Mouse (Mus musculus) c-Kit-negative CD71-positive TER-119-positive erythroid progenitor cells, embryonic 14.5 days (primary cell): ENCODE results near the gene Pbx4.

Source experiments
- DNase-seq: peaks from one replicate; pipeline ENCODE4 v3.0.0-alpha.2; 2013; ENCODE audit warnings: low read depth, low spot score

Pbx4 gene

GRCm38 (mm10) chr8:69832298-69832853, at the start of gene Pbx4:
Pbx4 (plus strand) TSS chr8:69832491.
- DNase-seq: peak; percentile 54

- no peak for DNase-seq
Measured at GRCm38 (mm10) chr8:69789105-69789504, 43.2 kb upstream of the Pbx4 start.

- DNase-seq: no peak
Measured at GRCm38 (mm10) chr8:69789731-69790130, 42.6 kb upstream of the Pbx4 start.

- DNase-seq: no peak
Measured at GRCm38 (mm10) chr8:69790364-69790763, 41.9 kb upstream of the Pbx4 start.

GRCm38 (mm10) chr8:69790773-69791367, 41.4 kb upstream of the Pbx4 start, which contains the start of the genes Atp13a1 and Zfp866:
Atp13a1 (plus strand) TSS chr8:69791163.
Zfp866 (minus strand) TSS chr8:69791178.
- peak; percentile 83 for DNase-seq

GRCm38 (mm10) chr8:69791415-69792068, 40.7 kb upstream of the Pbx4 start:
- DNase-seq: no peak

- DNase-seq: no peak
Measured at GRCm38 (mm10) chr8:69793666-69794065, 38.6 kb upstream of the Pbx4 start.

GRCm38 (mm10) chr8:69794096-69794495, 38.2 kb upstream of the Pbx4 start:
- DNase-seq: no peak

- no peak for DNase-seq
Measured at GRCm38 (mm10) chr8:69794901-69795300, 37.4 kb upstream of the Pbx4 start.

GRCm38 (mm10) chr8:69796721-69797345, 35.5 kb upstream of the Pbx4 start:
- no peak for DNase-seq

GRCm38 (mm10) chr8:69797661-69798060, 34.6 kb upstream of the Pbx4 start:
- DNase-seq: no peak

- DNase-seq: no peak
Measured at GRCm38 (mm10) chr8:69799261-69799660, 33.0 kb upstream of the Pbx4 start.

- DNase-seq: no peak
Measured at GRCm38 (mm10) chr8:69799946-69800345, 32.3 kb upstream of the Pbx4 start.

GRCm38 (mm10) chr8:69801796-69802195, 30.5 kb upstream of the Pbx4 start:
- DNase-seq: no peak

GRCm38 (mm10) chr8:69802216-69802615, 30.1 kb upstream of the Pbx4 start:
- DNase-seq: no peak

- no peak for DNase-seq
Measured at GRCm38 (mm10) chr8:69803366-69803765, 28.9 kb upstream of the Pbx4 start.

- no peak for DNase-seq
Measured at GRCm38 (mm10) chr8:69804537-69804936, 27.8 kb upstream of the Pbx4 start.

- DNase-seq: no peak
Measured at GRCm38 (mm10) chr8:69805086-69805485, 27.2 kb upstream of the Pbx4 start.

GRCm38 (mm10) chr8:69805491-69805890, 26.8 kb upstream of the Pbx4 start:
- DNase-seq: no peak

GRCm38 (mm10) chr8:69807236-69807635, 25.1 kb upstream of the Pbx4 start:
- no peak for DNase-seq

GRCm38 (mm10) chr8:69808094-69808863, 24.0 kb upstream of the Pbx4 start, which contains the start of gene Gmip:
Gmip (plus strand) TSS chr8:69808679.
- peak; percentile 54 for DNase-seq
